Mouse (Mus musculus) bone marrow macrophage, adult 2 months (primary cell): ENCODE data around the gene Atp1a3.

ENCODE experiments used
- CTCF ChIP-seq: IDR thresholded peaks from 2 replicates; pipeline ENCODE4 v1.5.1; 2012; ENCODE audit warnings: low read depth, mild to moderate bottlenecking, low read length, moderate library complexity
- POLR2A ChIP-seq: IDR thresholded peaks from 2 replicates; pipeline ENCODE4 v1.6.1; 2012; ENCODE audit warnings: mild to moderate bottlenecking, low read depth, low read length, borderline replicate concordance

DNA sequence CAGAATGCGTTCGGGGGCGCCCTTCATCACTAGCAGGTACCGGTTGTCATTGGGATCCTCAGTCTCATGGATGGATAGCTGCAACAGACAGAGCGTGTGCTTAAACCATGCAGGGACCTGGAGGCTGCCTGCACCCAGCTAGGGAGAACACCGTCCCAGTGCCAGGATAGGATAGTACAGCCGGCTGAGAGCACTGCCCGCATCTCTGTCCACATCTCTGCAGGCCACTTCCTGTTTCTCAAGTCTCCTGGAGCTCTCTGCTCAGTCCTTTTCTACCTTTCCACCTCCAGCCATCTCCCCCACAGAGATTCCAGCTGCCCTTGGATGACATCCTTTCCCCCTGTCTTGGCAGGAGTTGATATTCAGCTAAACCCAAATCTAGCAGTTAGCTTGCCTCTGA, 15.3 kb downstream of the Atp1a3 start:
- TF ChIP-seq POLR2A (no peak), CTCF (no peak)
